Mouse (Mus musculus) heart, adult 2 months (tissue): ENCODE measurements around the gene Col15a1. TPM values are rescaled to one million over a fixed set of nuclear protein-coding genes. Genes with fewer than 3 reads are reported as not detected.
A peak's percentile ranks its signal among the peaks of the same experiment; 100 is the strongest.

ENCODE experiments used
- DNase-seq, 2 experiments: peaks; one replicate each; pipeline ENCODE4 v3.0.0; 2021
- H3K27ac ChIP-seq: fragments of 200-600 bp; 2 replicates; pipeline ENCODE4 v1.8.1; 2022
- H3K27me3 ChIP-seq: fragments of 200-500 bp; 2 replicates; pipeline ENCODE4 v1.6.1; 2012; ENCODE audit warnings: mild to moderate bottlenecking, low read length, inconsistent platforms, mixed read lengths; ENCODE audit not compliant: control insufficient read depth, insufficient read depth
- H3K36me3 ChIP-seq: fragments of 200-500 bp; 2 replicates; pipeline ENCODE4 v1.6.1; 2012; ENCODE audit warnings: low read length, inconsistent platforms; ENCODE audit not compliant: control insufficient read depth, insufficient read depth
- H3K4me1 ChIP-seq: fragments of 200-500 bp; 2 replicates; pipeline ENCODE4 v1.6.1; 2011; ENCODE audit warnings: low read length; ENCODE audit not compliant: control insufficient read depth, insufficient read depth
- H3K4me3 ChIP-seq: fragments of 200-600 bp; 2 replicates; pipeline ENCODE4 v1.8.1; 2022
- H3K79me2 ChIP-seq: fragments of 200-500 bp; replicated peaks from 2 replicates; pipeline ENCODE4 v1.6.1; 2012; ENCODE audit warnings: mild to moderate bottlenecking, inconsistent platforms, low read length, moderate library complexity, mixed read lengths; ENCODE audit not compliant: control insufficient read depth, insufficient read depth
- H3K9ac ChIP-seq: fragments of 200-500 bp; 2 replicates; pipeline ENCODE4 v1.6.1; 2012; ENCODE audit warnings: low read depth, mild to moderate bottlenecking, control low read depth, inconsistent platforms, low read length, mixed read lengths
- CTCF ChIP-seq: fragments of 200-600 bp; IDR thresholded peaks from 2 replicates; pipeline ENCODE4 v1.8.1; 2022; ENCODE audit warnings: antibody characterized with exemption, mild to moderate bottlenecking, moderate library complexity
- EP300 ChIP-seq: fragments of 200-500 bp; IDR thresholded peaks from 2 replicates; pipeline ENCODE4 v1.6.1; 2011; ENCODE audit warnings: low read depth, low read length, control low read depth; ENCODE audit not compliant: insufficient read depth
- POLR2A ChIP-seq: fragments of 200-500 bp; IDR thresholded peaks from 2 replicates; pipeline ENCODE4 v1.6.1; 2011; ENCODE audit warnings: mild to moderate bottlenecking, low read depth, low read length, control low read depth; ENCODE audit not compliant: insufficient read depth
- WGBS: fragments of 180-500 bp; shearing (Covaris S2); methylation state at CpG from one replicate; pipeline ENCODE4 v1.1.7; 2018; 5-methylcytosine and 5-hydroxymethylcytosine counted together
- intact Hi-C: fragments of 180-260 bp; cut with DNase I; formaldehyde crosslinking; loops from one replicate; pipeline ENCODE4 v1.15.1; 2025
- polyA plus RNA-seq: library from polyadenylated mRNA; depleted of rRNA; stranded (reverse); fragments of >200 nt; gene quantifications from 2 replicates; pipeline ENCODE4 v1.2.3, GENCODE M21; 2012
- total RNA-seq, 2 experiments: library from RNA; stranded (reverse); gene quantifications; 2 replicates each; pipeline ENCODE4 v1.2.3; 2021

The Col15a1 gene
- total and polyA plus RNA-seq, 3 experiments: 36.9 to 97.6 (median 86.4) TPM

GRCm38 (mm10) chr4:47178261-47178961 lies 29.6 kb upstream of the Col15a1 start:
- TF ChIP-seq EP300: peak; percentile 51; the same call in 1 of the 2 replicates
- no peak for TF ChIP-seq POLR2A
- TF ChIP-seq CTCF: no peak
- no peaks in the 10 kb centered on the region for H3K79me2 ChIP-seq
- DNase-seq: peak; percentile 68 to 73
- H3K4me3 ChIP-seq: no peak overlapping the region
- 64% methylated on average over 8 of the region's 8 CpGs for WGBS
- H3K27me3 ChIP-seq: no peaks in the 10 kb centered on the region
- H3K36me3 ChIP-seq: no peaks in the 10 kb centered on the region
- peaks cover 13% of the 10 kb centered on the region for H3K4me1 ChIP-seq
- intact Hi-C loops: loop anchor here (2.0 to 5.0 kb wide), 4 partner anchors 26 to 59 kb away; no protein-coding TSS in a partner anchor
- H3K27ac ChIP-seq: peak overlapping the region; percentile 41
- no peak overlapping the region for H3K9ac ChIP-seq

GRCm38 (mm10) chr4:47179535-47179934 lies 28.4 kb upstream of the Col15a1 start:
- Histone ChIP-seq H3K27ac (no peak overlapping the region; the same call in 1 of the 2 replicates), H3K36me3 (no peaks in the 10 kb centered on the region), H3K4me3 (no peak overlapping the region), H3K9ac (no peak overlapping the region), H3K27me3 (no peaks in the 10 kb centered on the region), H3K4me1 (peaks cover 14% of the 10 kb centered on the region), H3K79me2 (no peaks in the 10 kb centered on the region)
- DNase-seq: no peak
- TF ChIP-seq POLR2A (no peak), EP300 (no peak), CTCF (no peak)
- WGBS: 72% methylated on average over 5 of the region's 5 CpGs
- intact Hi-C loops: loop anchor here (2.0 to 5.0 kb wide), 4 partner anchors 27 to 58 kb away; no protein-coding TSS in a partner anchor

GRCm38 (mm10) chr4:47184058-47184661 lies 23.8 kb upstream of the Col15a1 start:
- no peak for TF ChIP-seq POLR2A
- TF ChIP-seq EP300: no peak
- TF ChIP-seq CTCF: no peak
- Histone ChIP-seq H3K36me3 (no peaks in the 10 kb centered on the region), H3K27ac (no peak overlapping the region), H3K27me3 (no peaks in the 10 kb centered on the region), H3K4me3 (no peak overlapping the region), H3K4me1 (peaks cover 1% of the 10 kb centered on the region), H3K9ac (no peak overlapping the region), H3K79me2 (no peaks in the 10 kb centered on the region)
- WGBS: 48% methylated on average over 6 of the region's 6 CpGs
- no peak for DNase-seq
- intact Hi-C loops: no loop called here

- Histone ChIP-seq H3K4me3 (no peak overlapping the region), H3K27ac (no peak overlapping the region), H3K36me3 (no peaks in the 10 kb centered on the region), H3K79me2 (no peaks in the 10 kb centered on the region), H3K4me1 (peaks cover 1% of the 10 kb centered on the region), H3K27me3 (no peaks in the 10 kb centered on the region), H3K9ac (no peak overlapping the region)
- intact Hi-C loops: no loop called here
- WGBS: 53% methylated on average over 6 of the region's 6 CpGs
- TF ChIP-seq CTCF (no peak), EP300 (no peak), POLR2A (no peak)
- no peak for DNase-seq
Measured at GRCm38 (mm10) chr4:47186514-47186913, 21.4 kb upstream of the Col15a1 start.

GRCm38 (mm10) chr4:47196173-47196572 lies 11.8 kb upstream of the Col15a1 start:
- H3K4me3 ChIP-seq: no peak overlapping the region
- DNase-seq: no peak
- no peaks in the 10 kb centered on the region for H3K27me3 ChIP-seq
- intact Hi-C loops: no loop called here
- no peaks in the 10 kb centered on the region for H3K36me3 ChIP-seq
- TF ChIP-seq EP300: no peak
- TF ChIP-seq CTCF: no peak
- no peak for TF ChIP-seq POLR2A
- H3K9ac ChIP-seq: no peak overlapping the region
- no peak overlapping the region for H3K27ac ChIP-seq
- peaks cover 2% of the 10 kb centered on the region; the same call in 1 of the 2 replicates for H3K4me1 ChIP-seq
- H3K79me2 ChIP-seq: no peaks in the 10 kb centered on the region
- WGBS: 88% methylated on average over 3 of the region's 3 CpGs

- Histone ChIP-seq H3K36me3 (no peaks in the 10 kb centered on the region), H3K9ac (no peak overlapping the region), H3K4me1 (peaks cover 6% of the 10 kb centered on the region), H3K4me3 (no peak overlapping the region), H3K27me3 (0 out of 2 replicates have a peak, but pooled peaks cover 1% of the 10 kb centered on the region), H3K27ac (no peak overlapping the region), H3K79me2 (no peaks in the 10 kb centered on the region)
- intact Hi-C loops: no loop called here
- no peak for DNase-seq
- 56% methylated on average over 5 of the region's 5 CpGs for WGBS
- TF ChIP-seq EP300 (no peak), POLR2A (no peak), CTCF (no peak)
Measured at GRCm38 (mm10) chr4:47203643-47204042, 4.3 kb upstream of the Col15a1 start.
